Mouse (Mus musculus) MEL (cell line): ENCODE results near the gene Egfr. TPM values are rescaled to one million over a fixed set of nuclear protein-coding genes. Genes with fewer than 3 reads are reported as not detected.

ENCODE experiments used
- DNase-seq: peaks from one replicate; pipeline ENCODE4 v3.0.0; 2011; ENCODE audit warnings: low read depth, low spot score
- H3K27ac ChIP-seq: 2 replicates; pipeline ENCODE4 v1.5.1; 2012; ENCODE audit warnings: low read depth, mild to moderate bottlenecking, control low read depth, low read length, moderate library complexity; ENCODE audit not compliant: control insufficient read depth
- H3K27me3 ChIP-seq, 2 experiments: fragments of 150-350 bp in 1 of 2; sonication (generic) in 1 of 2; 2 replicates each; pipeline ENCODE4 v1.6.1; 2012; ENCODE audit warnings: low read length in 2 of 2, mild to moderate bottlenecking in 2 of 2, improper control_type of control experiment in 1 of 2, moderate library complexity in 1 of 2; ENCODE audit not compliant: insufficient read depth in 2 of 2, control insufficient read depth in 1 of 2
- H3K36me3 ChIP-seq, 2 experiments: 2 replicates each; pipeline ENCODE4 v1.6.1; 2012 to 2014; ENCODE audit warnings: low read length in 2 of 2, improper control_type of control experiment in 1 of 2, inconsistent platforms in 1 of 2, mild to moderate bottlenecking in 1 of 2; ENCODE audit not compliant: insufficient read depth in 2 of 2, control insufficient read depth in 1 of 2
- H3K4me1 ChIP-seq, 2 experiments: fragments of 150-350 bp in 1 of 2; sonication (generic) in 1 of 2; 2 replicates each; pipeline ENCODE4 v1.6.1; 2012; ENCODE audit warnings: low read length in 2 of 2, improper control_type of control experiment in 1 of 2, mild to moderate bottlenecking in 1 of 2; ENCODE audit not compliant: insufficient read depth in 2 of 2, control insufficient read depth in 1 of 2
- H3K4me3 ChIP-seq, 2 experiments: fragments of 150-350 bp in 1 of 2; sonication (generic) in 1 of 2; 2 replicates each; pipeline ENCODE4 v1.5.1; 2012; ENCODE audit warnings: low read depth in 2 of 2, low read length in 2 of 2, mild to moderate bottlenecking in 2 of 2, moderate library complexity in 2 of 2, control low read depth in 1 of 2, improper control_type of control experiment in 1 of 2; ENCODE audit not compliant: control insufficient read depth in 1 of 2, insufficient read depth in 1 of 2
- H3K79me2 ChIP-seq: 2 replicates; pipeline ENCODE4 v1.6.1; 2012; ENCODE audit warnings: mild to moderate bottlenecking, low read length, moderate library complexity; ENCODE audit not compliant: control insufficient read depth, poor library complexity, insufficient read depth
- H3K9ac ChIP-seq: 2 replicates; pipeline ENCODE4 v1.6.1; 2012; ENCODE audit warnings: low read depth, mild to moderate bottlenecking, control low read depth, low read length, moderate library complexity; ENCODE audit not compliant: control insufficient read depth, poor library complexity, severe bottlenecking
- H3K9me3 ChIP-seq: fragments of 150-350 bp; sonication (generic); replicated peaks from 2 replicates; pipeline ENCODE4 v1.6.1; 2012; ENCODE audit warnings: mild to moderate bottlenecking, low read length, improper control_type of control experiment, moderate library complexity; ENCODE audit not compliant: insufficient read depth
- E2F4 ChIP-seq: IDR thresholded peaks from 2 replicates; pipeline ENCODE4 v1.6.1; 2011; ENCODE audit warnings: low read depth, low read length, improper control_type of control experiment, borderline replicate concordance
- ETS1 ChIP-seq: IDR thresholded peaks from 2 replicates; pipeline ENCODE4 v1.6.1; 2012; ENCODE audit warnings: low read depth, mild to moderate bottlenecking, inconsistent platforms, low read length, improper control_type of control experiment, moderate library complexity
- GABPA ChIP-seq: IDR thresholded peaks from 2 replicates; pipeline ENCODE4 v1.6.1; 2012; ENCODE audit warnings: low read depth, mild to moderate bottlenecking, inconsistent platforms, low read length, improper control_type of control experiment, moderate library complexity
- HCFC1 ChIP-seq: IDR thresholded peaks from 2 replicates; pipeline ENCODE4 v1.6.1; 2012; ENCODE audit warnings: low read depth, mild to moderate bottlenecking, inconsistent platforms, low read length, improper control_type of control experiment, moderate library complexity
- JUND ChIP-seq: IDR thresholded peaks from 2 replicates; pipeline ENCODE4 v1.6.1; 2011; ENCODE audit warnings: low read depth, mild to moderate bottlenecking, improper control_type of control experiment, low read length
- KAT2A ChIP-seq: conservative IDR thresholded peaks from 2 replicates; pipeline ENCODE4 v1.6.1; 2012; ENCODE audit warnings: low read depth, low read length, improper control_type of control experiment, inconsistent platforms
- MAZ ChIP-seq: IDR thresholded peaks from 2 replicates; pipeline ENCODE4 v1.6.1; 2012; ENCODE audit warnings: low read depth, mild to moderate bottlenecking, inconsistent platforms, low read length, improper control_type of control experiment
- MYB ChIP-seq: IDR thresholded peaks from 2 replicates; pipeline ENCODE4 v1.6.1; 2011; ENCODE audit warnings: mild to moderate bottlenecking, low read depth, low read length, improper control_type of control experiment
- MYC ChIP-seq: IDR thresholded peaks from 2 replicates; pipeline ENCODE4 v1.6.1; 2011; ENCODE audit warnings: low read depth, mild to moderate bottlenecking, low read length, improper control_type of control experiment, moderate library complexity
- NRF1 ChIP-seq: IDR thresholded peaks from 2 replicates; pipeline ENCODE4 v1.6.1; 2014; ENCODE audit warnings: low read depth, mild to moderate bottlenecking, inconsistent platforms, low read length, improper control_type of control experiment, moderate library complexity; ENCODE audit not compliant: poor library complexity, insufficient read depth, severe bottlenecking
- POLR2AphosphoS2 ChIP-seq: IDR thresholded peaks from 2 replicates; pipeline ENCODE4 v1.6.1; 2011; ENCODE audit warnings: low read length, improper control_type of control experiment
- POLR2AphosphoS5 ChIP-seq: IDR thresholded peaks from 2 replicates; pipeline ENCODE4 v1.6.1; 2012; ENCODE audit warnings: low read depth, borderline replicate concordance, mild to moderate bottlenecking, inconsistent platforms, low read length, moderate library complexity, mixed read lengths
- TAL1 ChIP-seq: IDR thresholded peaks from 2 replicates; pipeline ENCODE4 v1.6.1; 2012; ENCODE audit warnings: mild to moderate bottlenecking, inconsistent platforms, low read length, moderate library complexity, mixed read lengths
- TBP ChIP-seq: IDR thresholded peaks from 2 replicates; pipeline ENCODE4 v1.8.0; 2011; ENCODE audit warnings: low read depth, low read length, improper control_type of control experiment
- USF2 ChIP-seq, 2 experiments: IDR thresholded peaks; 2 replicates each; pipeline ENCODE4 v1.6.1; 2011 to 2012; ENCODE audit warnings: improper control_type of control experiment in 2 of 2, low read length in 2 of 2, borderline replicate concordance in 1 of 2, inconsistent platforms in 1 of 2, low read depth in 1 of 2, mild to moderate bottlenecking in 1 of 2; ENCODE audit not compliant: insufficient read depth in 1 of 2
- ZC3H11A ChIP-seq: IDR thresholded peaks from 2 replicates; pipeline ENCODE4 v1.6.1; 2012; ENCODE audit warnings: low read depth, mild to moderate bottlenecking, inconsistent platforms, low read length, improper control_type of control experiment
- ZNF384 ChIP-seq: IDR thresholded peaks from 2 replicates; pipeline ENCODE4 v1.6.1; 2012; ENCODE audit warnings: low read depth, mild to moderate bottlenecking, inconsistent platforms, low read length, improper control_type of control experiment
- polyA plus RNA-seq, 2 experiments: library from polyadenylated mRNA; stranded (reverse) in 1 of 2; unstranded in 1 of 2; fragments of >175 nt in 1 of 2; fragments of >200 nt in 1 of 2; gene quantifications; 2 replicates each; pipeline versions ENCODE4 v1.2.1 to v1.2.4; 2012; ENCODE audit warnings: low replicate concordance in 2 of 2, low read depth in 1 of 2; ENCODE audit not compliant: insufficient read length in 2 of 2, insufficient read depth in 1 of 2, missing spikeins in 1 of 2
- total RNA-seq: library from RNA; depleted of rRNA; stranded (reverse); fragments of 300-350 nt; gene quantifications from 2 replicates; pipeline ENCODE4 v1.2.3, GENCODE M21; 2012

Gene Egfr
- total and polyA plus RNA-seq, 3 experiments: not detected

GRCm38 (mm10) chr11:16783926-16784659 is 32.1 kb downstream of the Egfr start:
- no peak overlapping the region for H3K4me3 ChIP-seq
- no peaks in the 10 kb centered on the region for H3K79me2 ChIP-seq
- H3K9ac ChIP-seq: no peak overlapping the region
- no peaks in the 10 kb centered on the region for H3K36me3 ChIP-seq
- no peaks in the 10 kb centered on the region for H3K4me1 ChIP-seq
- no peak for DNase-seq
- H3K27ac ChIP-seq: no peak overlapping the region
- H3K9me3 ChIP-seq: no peaks in the 10 kb centered on the region
- H3K27me3 ChIP-seq: peaks cover 3 to 13% of the 10 kb centered on the region in 2 experiments
- TF ChIP-seq NRF1 (no peak), KAT2A (no peak), GABPA (no peak), HCFC1 (no peak), E2F4 (no peak), MYB (no peak)

- H3K9ac ChIP-seq: no peak overlapping the region
- H3K36me3 ChIP-seq: no peaks in the 10 kb centered on the region
- H3K9me3 ChIP-seq: no peaks in the 10 kb centered on the region
- H3K27ac ChIP-seq: no peak overlapping the region
- H3K27me3 ChIP-seq: peaks cover 5 to 8% of the 10 kb centered on the region in 2 experiments; a peak in 3 of 4 replicates
- no peaks in the 10 kb centered on the region for H3K4me1 ChIP-seq
- no peak overlapping the region for H3K4me3 ChIP-seq
- H3K79me2 ChIP-seq: no peaks in the 10 kb centered on the region
- no peak for DNase-seq
- TF ChIP-seq MAZ (no peak), POLR2AphosphoS5 (no peak), POLR2AphosphoS2 (no peak), ZC3H11A (no peak), USF2 (IDR thresholded peaks at IDR 0.05; ENCODE audit: borderline replicate concordance in 1 of 2, insufficient read depth in 1 of 2, low read depth in 1 of 2, low read length in 2 of 2) (no peak), HCFC1 (no peak), MYC (no peak), ZNF384 (no peak), ETS1 (no peak), TAL1 (no peak), TBP (no peak), JUND (no peak)
Observed at GRCm38 (mm10) chr11:16792638-16793585, 40.9 kb downstream of the Egfr start.
